Mouse (Mus musculus): Measurements from ENCODE around the gene Olfr653. TPM values are rescaled to one million over a fixed set of nuclear protein-coding genes. Genes with fewer than 3 reads are reported as not detected.

Olfr653 gene
- total RNA-seq (2023): not detected in 2 replicates

GRCm38 (mm10) chr7:104577014-104577413, at the start of gene Olfr653:
Olfr653 (plus strand) TSS chr7:104577314.

GRCm38 (mm10) chr7:104549833-104550232, 27.3 kb upstream of the Olfr653 start, which contains the start of gene Olfr651:
Olfr651 (plus strand) TSS chr7:104550133.

GRCm38 (mm10) chr7:104560601-104561000, 16.5 kb upstream of the Olfr653 start, which contains the start of gene Olfr652:
Olfr652 (plus strand) TSS chr7:104560901.

GRCm38 (mm10) chr7:104586725-104587124, 9.6 kb downstream of the Olfr653 start, which contains the start of gene Olfr654:
Olfr654 (plus strand) TSS chr7:104587025.

GRCm38 (mm10) chr7:104601679-104602078, 24.6 kb downstream of the Olfr653 start, which contains the start of gene Olfr655:
Olfr655 (minus strand) TSS chr7:104601779.

GRCm38 (mm10) chr7:104613655-104614054, 36.5 kb downstream of the Olfr653 start, which contains the start of gene Olfr656:
Olfr656 (plus strand) TSS chr7:104613955.

GRCm38 (mm10) chr7:104624494-104624893, 47.4 kb downstream of the Olfr653 start, which contains the start of gene Olfr657:
Olfr657 (plus strand) TSS chr7:104624794.

Other genes with a start within 250 kb of the Olfr653 start
- 1.2 and 1.3 TPM in 2 replicates for gene Trim34b, start 247.8 kb upstream of the Olfr653 start, total RNA-seq (2023)
- 25.2 and 27.9 TPM in 2 replicates for gene Trim12c, start 224.0 kb upstream of the Olfr653 start, total RNA-seq (2023)
- 62.0 and 62.1 TPM in 2 replicates for gene Trim30b, start 207.4 kb upstream of the Olfr653 start, total RNA-seq (2023)
- gene Trim30c, start 176.5 kb upstream of the Olfr653 start, total RNA-seq (2023): 0.39 TPM in 1 of 2 replicates, not detected in the other
- 35.5 and 45.3 TPM in 2 replicates for gene Trim30a, start 112.1 kb upstream of the Olfr653 start, total RNA-seq (2023)
- gene Trim30d, start 69.5 kb upstream of the Olfr653 start, total RNA-seq (2023): 9.4 and 10.7 TPM in 2 replicates
- gene Olfr651, start 27.2 kb upstream of the Olfr653 start, total RNA-seq (2023): not detected in 2 replicates
- gene Olfr652, start 16.4 kb upstream of the Olfr653 start, total RNA-seq (2023): not detected in 2 replicates
- not detected in 2 replicates for gene Olfr654, start 9.7 kb downstream of the Olfr653 start, total RNA-seq (2023)
- 0.73 TPM in 1 of 2 replicates, not detected in the other for gene Olfr655, start 24.5 kb downstream of the Olfr653 start, total RNA-seq (2023)
- gene Olfr656, start 36.6 kb downstream of the Olfr653 start, total RNA-seq (2023): not detected in 2 replicates
- gene Olfr657, start 47.5 kb downstream of the Olfr653 start, total RNA-seq (2023): not detected in 2 replicates
- not detected in 2 replicates for gene Olfr658, start 70.0 kb downstream of the Olfr653 start, total RNA-seq (2023)
- gene Olfr659, start 89.4 kb downstream of the Olfr653 start, total RNA-seq (2023): not detected in 2 replicates
- not detected in 2 replicates for gene Olfr661, start 109.2 kb downstream of the Olfr653 start, total RNA-seq (2023)
- gene Usp17le, start 200.2 kb downstream of the Olfr653 start, total RNA-seq (2023): not detected in 2 replicates